Mouse (Mus musculus) ES-Bruce4 (cell line): Measurements from ENCODE around the gene Scn10a. TPM values are rescaled to one million over a fixed set of nuclear protein-coding genes. Genes with fewer than 3 reads are reported as not detected.

ENCODE experiments used
- H3K27ac ChIP-seq: 2 replicates; pipeline ENCODE4 v1.5.1; 2012; ENCODE audit warnings: low read length, inconsistent platforms; ENCODE audit not compliant: insufficient read depth
- H3K27me3 ChIP-seq: 2 replicates; pipeline ENCODE4 v1.6.1; 2012; ENCODE audit warnings: mild to moderate bottlenecking, low read length, inconsistent platforms; ENCODE audit not compliant: control insufficient read depth, poor library complexity, insufficient read depth, severe bottlenecking
- H3K36me3 ChIP-seq: 2 replicates; pipeline ENCODE4 v1.6.1; 2012; ENCODE audit warnings: inconsistent platforms, mild to moderate bottlenecking, low read length, moderate library complexity; ENCODE audit not compliant: control insufficient read depth, poor library complexity, insufficient read depth, severe bottlenecking
- H3K4me1 ChIP-seq: one replicate; pipeline ENCODE4 v1.8.1; 2011; ENCODE audit warnings: low read length; ENCODE audit not compliant: control insufficient read depth, insufficient read depth
- H3K4me3 ChIP-seq: 2 replicates; pipeline ENCODE4 v1.5.1; 2011; ENCODE audit warnings: low read depth, mild to moderate bottlenecking, low read length
- H3K9ac ChIP-seq: 2 replicates; pipeline ENCODE4 v1.6.1; 2012; ENCODE audit warnings: low read depth, mild to moderate bottlenecking, inconsistent platforms; ENCODE audit not compliant: poor library complexity, severe bottlenecking
- H3K9me3 ChIP-seq: replicated peaks from 2 replicates; pipeline ENCODE4 v1.6.1; 2012; ENCODE audit warnings: mild to moderate bottlenecking, low read length, inconsistent platforms; ENCODE audit not compliant: control insufficient read depth, poor library complexity, insufficient read depth, severe bottlenecking
- CTCF ChIP-seq: IDR thresholded peaks from one replicate; pipeline ENCODE4 v1.8.1; 2011; ENCODE audit warnings: low read depth, low read length
- EP300 ChIP-seq: IDR thresholded peaks from 2 replicates; pipeline ENCODE4 v1.6.1; 2011; ENCODE audit warnings: low read depth, low read length; ENCODE audit not compliant: insufficient read depth
- POLR2A ChIP-seq: IDR thresholded peaks from one replicate; pipeline ENCODE4 v1.8.1; 2011; ENCODE audit warnings: low read length; ENCODE audit not compliant: insufficient read depth
- polyA plus RNA-seq: library from polyadenylated mRNA; stranded (reverse); fragments of >200 nt; gene quantifications from 2 replicates; pipeline ENCODE4 v1.2.4, GENCODE M21; 2011; ENCODE audit warnings: low read depth; ENCODE audit not compliant: missing spikeins, insufficient read depth, insufficient read length

Scn10a gene
- polyA plus RNA-seq, 1 experiment = not detected

DNA sequence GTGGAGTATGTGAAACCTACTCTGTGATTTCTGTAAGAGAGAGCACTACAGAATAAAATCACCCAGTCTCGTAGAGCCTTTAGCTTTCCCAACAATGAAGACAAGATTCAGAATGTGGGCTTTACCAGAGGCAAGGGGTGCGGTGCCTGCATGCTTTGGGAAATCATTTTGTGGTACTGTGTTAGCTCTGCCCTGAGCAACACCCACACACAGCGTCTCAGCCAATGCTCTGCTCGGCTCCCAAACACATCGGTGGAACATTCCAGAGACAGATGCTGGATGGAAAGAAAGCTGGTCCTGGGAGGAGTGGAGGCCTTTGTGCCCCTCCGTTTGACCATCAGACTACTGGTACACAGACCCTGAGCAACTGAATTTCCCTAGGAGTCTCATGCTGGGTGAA is 104.3 kb downstream of the Scn10a start:
- H3K27ac ChIP-seq = no peak overlapping the region
- no peak for TF ChIP-seq EP300
- TF ChIP-seq POLR2A = no peak
- TF ChIP-seq CTCF = no peak
- no peaks in the 10 kb centered on the region for H3K36me3 ChIP-seq
- H3K4me3 ChIP-seq = no peak overlapping the region
- no peaks in the 10 kb centered on the region for H3K4me1 ChIP-seq
- no peaks in the 10 kb centered on the region for H3K9me3 ChIP-seq
- no peaks in the 10 kb centered on the region for H3K27me3 ChIP-seq
- no peak overlapping the region for H3K9ac ChIP-seq

DNA sequence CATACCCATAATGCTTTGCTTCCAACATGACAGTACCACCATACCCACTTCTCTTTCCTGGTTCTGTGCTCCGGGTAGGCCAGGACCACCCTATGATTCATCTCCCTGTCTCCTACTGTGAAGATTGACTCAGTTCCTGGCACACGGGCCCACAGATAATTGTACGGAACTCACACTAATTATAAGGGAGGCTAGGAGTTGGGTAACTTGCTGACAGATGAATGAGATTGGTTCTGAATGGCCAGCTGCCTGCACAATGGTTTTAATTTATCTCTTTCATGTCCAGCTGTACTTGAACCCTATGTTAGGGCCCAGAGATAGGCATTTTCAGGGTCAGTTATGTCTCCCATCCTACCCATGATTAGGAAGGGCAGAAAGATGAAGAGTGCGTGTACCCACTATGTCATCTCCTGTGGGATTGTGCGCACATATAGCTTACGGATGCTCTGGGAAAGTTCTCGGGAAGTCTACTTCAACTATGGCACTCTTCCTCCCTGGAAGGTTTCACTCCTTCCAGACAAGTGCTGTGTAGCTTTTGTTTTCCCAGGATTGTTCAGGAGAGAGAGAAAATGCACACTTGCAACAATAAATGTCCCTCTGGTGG is 108.5 kb downstream of the Scn10a start:
- Histone ChIP-seq H3K36me3 (no peaks in the 10 kb centered on the region), H3K27ac (no peak overlapping the region), H3K27me3 (no peaks in the 10 kb centered on the region), H3K9ac (no peak overlapping the region), H3K4me3 (no peak overlapping the region), H3K9me3 (no peaks in the 10 kb centered on the region), H3K4me1 (no peaks in the 10 kb centered on the region)
- TF ChIP-seq POLR2A (no peak), EP300 (no peak), CTCF (no peak)

DNA sequence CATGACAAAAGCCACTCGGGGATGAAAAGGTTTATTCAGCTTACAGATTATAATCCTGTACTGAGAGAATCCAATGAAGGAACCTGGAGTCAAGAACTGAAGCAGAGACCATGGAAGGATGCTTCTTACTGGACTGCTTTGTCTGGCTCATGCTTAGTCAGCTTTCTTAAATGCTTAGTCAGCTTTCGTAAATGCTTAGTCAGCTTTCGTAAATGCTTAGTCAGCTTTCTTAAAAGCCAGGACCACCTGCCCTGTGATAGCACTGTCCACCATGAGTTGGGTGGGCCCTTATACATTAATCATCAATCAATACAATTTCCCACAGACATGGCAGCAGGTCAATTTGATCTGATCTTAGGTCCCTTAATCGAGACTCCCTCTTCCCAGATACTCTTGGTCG is 112.2 kb downstream of the Scn10a start:
- H3K27ac ChIP-seq = no peak overlapping the region
- no peak for TF ChIP-seq EP300
- TF ChIP-seq POLR2A = no peak
- no peaks in the 10 kb centered on the region for H3K27me3 ChIP-seq
- no peak overlapping the region for H3K9ac ChIP-seq
- no peaks in the 10 kb centered on the region for H3K9me3 ChIP-seq
- no peaks in the 10 kb centered on the region for H3K36me3 ChIP-seq
- H3K4me1 ChIP-seq = no peaks in the 10 kb centered on the region
- H3K4me3 ChIP-seq = no peak overlapping the region

DNA sequence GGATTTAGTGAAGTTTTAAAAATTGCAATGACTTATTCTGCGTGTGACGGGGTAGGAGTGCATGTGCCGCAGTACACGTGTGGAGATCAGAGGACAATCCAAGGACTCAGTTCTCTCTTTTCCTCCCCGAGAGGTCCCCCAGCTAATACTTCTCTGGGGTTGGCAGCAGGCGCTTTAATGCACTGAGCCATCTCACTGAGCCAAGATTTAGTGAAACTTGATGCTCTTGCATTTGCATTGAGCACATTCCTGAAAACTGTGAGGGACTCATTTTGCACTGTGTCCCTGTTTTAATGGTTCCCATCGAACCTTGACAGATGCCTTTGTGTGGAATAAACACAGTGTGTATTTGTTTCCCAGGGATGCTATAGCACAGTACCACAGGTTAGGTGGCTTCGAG is 114.5 kb downstream of the Scn10a start:
- Histone ChIP-seq H3K27me3 (no peaks in the 10 kb centered on the region), H3K9ac (no peak overlapping the region), H3K4me1 (no peaks in the 10 kb centered on the region), H3K27ac (no peak overlapping the region), H3K36me3 (no peaks in the 10 kb centered on the region), H3K4me3 (no peak overlapping the region), H3K9me3 (no peaks in the 10 kb centered on the region)
- no peak for TF ChIP-seq CTCF
- TF ChIP-seq EP300 = no peak
- no peak for TF ChIP-seq POLR2A

DNA sequence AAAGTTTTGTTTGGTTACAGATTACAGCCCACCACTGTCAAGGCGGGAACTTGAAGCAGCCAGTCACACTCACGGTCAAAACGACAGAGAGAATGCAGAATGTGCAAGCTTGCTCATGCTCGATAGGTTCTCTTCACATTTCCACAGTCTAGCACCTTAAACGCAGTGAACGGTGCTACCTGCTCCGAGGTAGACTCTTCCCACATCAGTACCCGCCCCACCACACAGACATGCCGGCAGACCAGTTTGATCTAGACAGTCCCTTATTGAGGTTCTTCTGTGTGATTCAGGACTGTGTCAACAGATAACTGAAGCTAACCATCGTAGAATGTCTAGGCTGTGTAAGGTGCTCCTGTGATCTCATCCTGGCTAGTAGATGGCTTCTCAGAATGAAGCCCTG is 120.6 kb downstream of the Scn10a start:
- no peak overlapping the region for H3K27ac ChIP-seq
- H3K36me3 ChIP-seq = no peaks in the 10 kb centered on the region
- TF ChIP-seq EP300 (no peak), CTCF (no peak), POLR2A (no peak)
- H3K9ac ChIP-seq = no peak overlapping the region
- H3K4me3 ChIP-seq = no peak overlapping the region
- H3K9me3 ChIP-seq = no peaks in the 10 kb centered on the region
- no peaks in the 10 kb centered on the region for H3K27me3 ChIP-seq
- no peaks in the 10 kb centered on the region for H3K4me1 ChIP-seq

DNA sequence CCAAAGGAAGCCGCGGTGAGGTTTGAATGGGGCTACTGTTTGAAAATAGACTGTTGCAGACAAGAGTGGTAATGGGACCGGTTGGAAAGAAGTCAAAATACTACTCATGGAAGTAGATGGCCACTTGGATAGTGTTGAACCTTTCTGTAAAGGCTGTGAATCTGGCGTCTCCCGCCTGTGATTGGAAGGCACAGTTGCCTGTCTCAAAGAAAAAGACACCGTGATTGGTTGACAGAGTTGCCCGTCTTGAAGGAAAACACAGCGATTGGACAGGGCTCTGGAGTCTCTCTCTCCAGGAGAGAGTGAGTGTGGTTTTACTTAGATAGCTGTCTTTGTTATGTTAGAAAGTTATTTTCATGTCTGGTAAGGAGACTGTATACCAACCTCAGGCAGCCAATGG is 121.8 kb downstream of the Scn10a start:
- Histone ChIP-seq H3K4me1 (no peaks in the 10 kb centered on the region), H3K9me3 (no peaks in the 10 kb centered on the region), H3K36me3 (no peaks in the 10 kb centered on the region), H3K27me3 (no peaks in the 10 kb centered on the region), H3K9ac (no peak overlapping the region), H3K4me3 (no peak overlapping the region), H3K27ac (no peak overlapping the region)
- no peak for TF ChIP-seq EP300
- no peak for TF ChIP-seq POLR2A
- no peak for TF ChIP-seq CTCF
